Mouse (Mus musculus) thymus, adult 2 months (tissue): Measurements from ENCODE around the gene Wdhd1.

Experiments
- CTCF ChIP-seq: fragments of 200-500 bp; IDR thresholded peaks from 2 replicates; pipeline ENCODE4 v1.5.1; 2012; ENCODE audit warnings: mild to moderate bottlenecking, control low read depth, low read length, moderate library complexity, borderline replicate concordance; ENCODE audit not compliant: control insufficient read depth, poor library complexity, insufficient read depth; ENCODE audit errors: extremely low read depth
- POLR2A ChIP-seq: fragments of 200-500 bp; IDR thresholded peaks from 2 replicates; pipeline ENCODE4 v1.6.1; 2012; ENCODE audit warnings: mild to moderate bottlenecking, low read length, control low read depth, moderate library complexity; ENCODE audit not compliant: control insufficient read depth, poor library complexity, insufficient read depth; ENCODE audit errors: extremely low read depth

DNA sequence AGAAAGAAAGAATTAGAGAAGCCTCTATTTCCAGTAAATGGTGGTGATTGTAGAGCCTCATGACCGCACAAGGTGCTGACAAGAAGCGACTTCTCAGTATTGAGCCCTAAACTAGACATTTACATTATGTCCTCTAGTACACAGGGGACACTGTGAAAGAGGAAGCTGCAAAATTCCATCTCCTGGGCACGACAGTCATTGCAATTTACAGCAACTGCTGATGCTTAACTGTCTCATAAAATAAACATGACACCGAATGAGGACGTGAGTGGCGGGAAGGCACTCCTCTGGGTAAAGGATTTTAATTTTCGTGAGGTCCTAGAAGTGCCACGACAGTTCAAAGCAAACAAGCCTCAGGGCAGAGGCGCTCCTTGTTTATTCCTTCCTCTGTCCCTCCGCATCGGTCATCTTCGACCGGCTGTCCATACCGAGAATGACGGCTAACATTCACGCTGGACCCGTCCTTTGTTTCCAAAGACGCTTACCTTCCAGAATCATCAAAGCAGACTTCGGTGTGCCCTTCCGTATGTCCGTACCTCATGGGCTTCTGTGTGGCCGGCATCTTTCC, 537 bp downstream of the Wdhd1 start:
- TF ChIP-seq CTCF, result no peak
- no peak for TF ChIP-seq POLR2A
